Mouse (Mus musculus) forebrain, embryonic 14.5 days (tissue): ENCODE data around the gene Gpr27. TPM values are rescaled to one million over a fixed set of nuclear protein-coding genes. Genes with fewer than 3 reads are reported as not detected.

Source experiments
- ATAC-seq: fragments of 200-750 bp; cut with Nextera tagmentation; 2 replicates; pipeline ENCODE4 v1.8.0; 2017; ENCODE audit warnings: mild to moderate bottlenecking, moderate library complexity
- DNase-seq: peaks from one replicate; pipeline ENCODE4 v3.0.0-alpha.2; 2015; ENCODE audit warnings: low spot score
- H3K27ac ChIP-seq: fragments of 300-500 bp; sonication (generic); 2 replicates; pipeline ENCODE4 v1.5.1; 2014; ENCODE audit warnings: low read depth, mild to moderate bottlenecking, control low read depth, low read length, moderate library complexity
- H3K27me3 ChIP-seq: fragments of 300-500 bp; sonication (generic); replicated peaks from 2 replicates; pipeline ENCODE4 v1.6.1; 2014; ENCODE audit warnings: low read length, control low read depth, mixed read lengths; ENCODE audit not compliant: control insufficient read depth, insufficient read depth
- H3K36me3 ChIP-seq: fragments of 300-500 bp; sonication (generic); 2 replicates; pipeline ENCODE4 v1.6.1; 2014; ENCODE audit warnings: low read length, control low read depth; ENCODE audit not compliant: control insufficient read depth, insufficient read depth
- H3K4me1 ChIP-seq: fragments of 300-500 bp; sonication (generic); 2 replicates; pipeline ENCODE4 v1.6.1; 2014; ENCODE audit warnings: antibody characterized with exemption, low read length, control low read depth; ENCODE audit not compliant: control insufficient read depth, insufficient read depth
- H3K4me2 ChIP-seq: fragments of 300-500 bp; sonication (generic); 2 replicates; pipeline ENCODE4 v1.6.1; 2014; ENCODE audit warnings: mild to moderate bottlenecking, control low read depth, low read length
- H3K4me3 ChIP-seq: fragments of 300-500 bp; sonication (generic); 2 replicates; pipeline ENCODE4 v1.5.1; 2014; ENCODE audit warnings: low read depth, low read length, control low read depth
- H3K9ac ChIP-seq: fragments of 300-500 bp; sonication (generic); 2 replicates; pipeline ENCODE4 v1.6.1; 2014; ENCODE audit warnings: mild to moderate bottlenecking, low read length, control low read depth, moderate library complexity
- H3K9me3 ChIP-seq: fragments of 300-500 bp; sonication (generic); replicated peaks from 2 replicates; pipeline ENCODE4 v1.6.1; 2016; ENCODE audit warnings: low read length, control low read depth, mixed read lengths; ENCODE audit not compliant: control insufficient read depth
- WGBS: fragments of 180-500 bp; shearing (Covaris S2); extraction: QIAGEN DNeasy Blood & Tissue Kit; methylation state at CpG from one replicate; pipeline ENCODE4 v1.1.7; 2014; 5-methylcytosine and 5-hydroxymethylcytosine counted together
- polyA plus RNA-seq: library from polyadenylated mRNA; unstranded; fragments of >200 nt; fragmentation: Nextera tagmentation; extraction: Ambion mirVana; gene quantifications from 2 replicates; pipeline ENCODE4 v1.2.1, GENCODE M21; 2014

The Gpr27 gene
- polyA plus RNA-seq, 1 experiment from 2014 or later, result 14.7 TPM

GRCm38 (mm10) chr6:99655488-99655887 is 37.0 kb upstream of the Gpr27 start:
- H3K9me3 ChIP-seq, result no peaks in the 10 kb centered on the region
- WGBS, result 64% methylated on average over 7 of the region's 7 CpGs
- DNase-seq (no peak), ATAC-seq (no peak)
- no peaks in the 10 kb centered on the region for H3K4me1 ChIP-seq
- H3K4me3 ChIP-seq, result no peak overlapping the region
- H3K9ac ChIP-seq, result no peak overlapping the region
- no peaks in the 10 kb centered on the region for H3K36me3 ChIP-seq
- H3K27me3 ChIP-seq, result no peaks in the 10 kb centered on the region
- H3K4me2 ChIP-seq, result no peak overlapping the region
- H3K27ac ChIP-seq, result no peak overlapping the region

DNA sequence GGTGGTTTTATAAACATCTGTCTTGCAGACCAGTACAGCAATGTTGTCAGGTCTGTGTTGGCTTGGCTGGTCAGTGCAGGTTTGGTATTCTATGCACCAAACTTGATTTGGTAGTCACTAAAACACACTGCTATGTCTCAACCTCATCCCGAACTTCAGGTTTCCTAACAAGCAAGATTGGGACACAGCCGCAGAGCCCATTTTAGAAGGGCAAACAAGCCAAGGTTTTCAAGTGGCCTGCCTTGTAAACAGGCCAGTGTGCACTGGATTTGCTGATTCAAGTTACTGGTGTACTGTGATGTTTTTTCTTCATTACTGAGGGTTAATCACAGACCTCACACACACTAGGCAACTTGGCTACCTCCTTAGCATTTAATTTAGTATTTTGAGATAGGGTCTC is 36.4 kb upstream of the Gpr27 start:
- Histone ChIP-seq H3K27ac (no peak overlapping the region), H3K36me3 (no peaks in the 10 kb centered on the region), H3K4me1 (no peaks in the 10 kb centered on the region), H3K9me3 (no peaks in the 10 kb centered on the region), H3K27me3 (no peaks in the 10 kb centered on the region), H3K4me2 (no peak overlapping the region), H3K9ac (no peak overlapping the region), H3K4me3 (no peak overlapping the region)
- DNase-seq, result no peak
- ATAC-seq, result no peak
- 99% methylated on average over 2 of the region's 2 CpGs for WGBS

GRCm38 (mm10) chr6:99658586-99658985 is 33.9 kb upstream of the Gpr27 start:
- H3K27ac ChIP-seq, result no peak overlapping the region
- no peak overlapping the region for H3K4me3 ChIP-seq
- DNase-seq (no peak), ATAC-seq (no peak)
- H3K9ac ChIP-seq, result no peak overlapping the region
- no peak overlapping the region for H3K4me2 ChIP-seq
- H3K27me3 ChIP-seq, result no peaks in the 10 kb centered on the region
- no peaks in the 10 kb centered on the region for H3K36me3 ChIP-seq
- 82% methylated on average over 10 of the region's 10 CpGs for WGBS
- H3K4me1 ChIP-seq, result no peaks in the 10 kb centered on the region
- no peaks in the 10 kb centered on the region for H3K9me3 ChIP-seq

DNA sequence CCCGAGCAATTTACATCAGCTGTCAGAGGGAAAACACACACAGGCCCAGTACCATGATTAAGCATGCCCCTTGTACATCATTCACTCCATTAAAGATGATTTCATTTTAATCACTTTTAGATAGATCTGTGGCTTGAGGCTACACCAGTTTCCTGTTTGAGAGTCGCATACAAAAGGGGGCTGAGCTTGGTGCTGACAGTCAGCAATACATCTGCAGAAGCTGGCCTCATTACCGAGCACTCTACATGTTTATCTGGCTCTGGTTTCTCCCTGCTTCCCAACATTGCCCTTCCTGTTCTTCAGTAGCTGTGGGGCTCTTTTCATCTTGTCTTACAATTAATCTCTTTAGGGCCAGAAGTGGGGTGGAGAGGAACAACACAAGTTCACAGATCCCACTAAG is 32.0 kb upstream of the Gpr27 start:
- H3K27me3 ChIP-seq, result no peaks in the 10 kb centered on the region
- H3K4me1 ChIP-seq, result no peaks in the 10 kb centered on the region; the same call in 1 of the 2 replicates
- ATAC-seq (no peak), DNase-seq (no peak)
- H3K4me2 ChIP-seq, result no peak overlapping the region
- H3K27ac ChIP-seq, result peak overlapping the region; percentile 14; the same call in 1 of the 2 replicates
- no peaks in the 10 kb centered on the region for H3K36me3 ChIP-seq
- H3K9ac ChIP-seq, result no peak overlapping the region
- H3K4me3 ChIP-seq, result no peak overlapping the region
- WGBS, result 62% methylated on average over 3 of the region's 3 CpGs
- H3K9me3 ChIP-seq, result no peaks in the 10 kb centered on the region

DNA sequence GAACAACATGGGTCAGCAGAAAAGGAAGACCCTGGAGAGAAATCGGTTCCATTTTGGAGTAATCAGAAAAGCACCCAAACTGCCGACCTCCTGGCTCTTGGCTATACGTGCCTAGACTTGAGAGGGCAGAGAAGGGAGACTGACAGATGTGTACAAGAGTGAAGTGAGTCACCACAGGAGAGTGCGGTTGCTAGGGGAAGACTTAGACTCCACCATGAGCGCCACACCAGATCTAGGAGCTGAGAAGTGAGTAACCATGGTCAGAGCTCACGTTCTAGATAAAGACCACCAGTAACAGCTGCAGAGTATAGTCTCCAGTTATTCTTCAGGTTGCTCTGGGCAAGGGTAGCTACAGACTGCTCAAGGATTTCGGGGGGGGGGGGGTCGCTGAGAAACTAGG is 29.2 kb upstream of the Gpr27 start:
- no peaks in the 10 kb centered on the region for H3K36me3 ChIP-seq
- H3K4me1 ChIP-seq, result peaks cover 11% of the 10 kb centered on the region; the same call in 1 of the 2 replicates
- no peak overlapping the region for H3K27ac ChIP-seq
- no peak for ATAC-seq
- no peak overlapping the region for H3K4me3 ChIP-seq
- H3K27me3 ChIP-seq, result no peaks in the 10 kb centered on the region
- no peak for DNase-seq
- no peaks in the 10 kb centered on the region for H3K9me3 ChIP-seq
- no peak overlapping the region for H3K9ac ChIP-seq
- no peak overlapping the region for H3K4me2 ChIP-seq
- 77% methylated on average over 8 of the region's 8 CpGs for WGBS

DNA sequence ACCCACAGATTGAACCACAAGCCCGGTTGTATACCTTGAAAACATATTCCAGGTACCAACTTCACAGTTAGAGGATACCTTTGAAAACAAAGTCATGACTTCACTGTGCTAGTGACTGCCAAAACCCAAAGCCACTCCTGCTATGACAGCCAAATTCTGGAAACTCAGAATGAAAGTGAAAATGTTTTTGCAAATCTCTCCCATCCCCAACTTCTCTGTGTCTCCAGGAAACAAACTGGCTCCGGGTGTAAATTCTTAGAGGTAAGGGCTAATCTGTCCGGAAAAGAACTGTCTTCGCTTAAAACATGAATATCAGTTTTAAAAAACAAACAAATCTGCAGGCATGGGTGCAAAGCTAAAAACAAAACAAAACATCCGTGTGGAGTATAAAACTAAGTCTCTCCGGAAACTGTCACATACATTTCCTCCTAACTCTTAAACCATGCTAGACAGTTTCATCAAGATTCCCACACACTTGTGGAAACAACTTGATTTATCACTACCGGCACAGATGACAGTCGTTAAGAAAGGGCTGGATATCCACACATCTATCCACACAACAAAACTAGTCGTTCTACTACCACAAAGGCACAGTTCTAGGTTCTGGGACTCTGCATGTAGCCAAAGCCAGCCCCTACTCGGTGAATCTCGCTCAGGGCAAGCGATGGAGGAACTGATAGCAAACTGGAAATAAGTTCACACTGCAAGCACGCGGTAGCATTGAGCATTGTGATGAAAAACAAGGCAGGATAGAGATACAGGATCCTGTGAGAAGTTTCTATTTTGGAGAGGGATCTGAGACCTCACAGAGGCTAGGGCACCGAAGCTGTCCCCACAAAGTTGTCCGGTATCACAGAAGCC is 26.8 kb upstream of the Gpr27 start:
- H3K27me3 ChIP-seq, result no peaks in the 10 kb centered on the region
- peak overlapping the region; percentile 91 for H3K4me2 ChIP-seq
- H3K4me1 ChIP-seq, result peaks cover 29% of the 10 kb centered on the region
- DNase-seq (no peak), ATAC-seq (no peak)
- H3K27ac ChIP-seq, result no peak overlapping the region
- 36% methylated on average over 16 of the region's 16 CpGs for whole genome bisulfite sequencing
- H3K9ac ChIP-seq, result peak overlapping the region; percentile 90
- H3K9me3 ChIP-seq, result no peaks in the 10 kb centered on the region
- no peaks in the 10 kb centered on the region for H3K36me3 ChIP-seq
- H3K4me3 ChIP-seq, result peak overlapping the region; percentile 73

- Histone ChIP-seq H3K27me3 (no peaks in the 10 kb centered on the region), H3K9ac (peak within 1 kb of the TSS; percentile 90), H3K4me3 (peak within 1 kb of the TSS; percentile 73), H3K9me3 (no peaks in the 10 kb centered on the region), H3K36me3 (no peaks in the 10 kb centered on the region), H3K27ac (peak within 1 kb of the TSS; percentile 67), H3K4me1 (peaks cover 34% of the 10 kb centered on the region), H3K4me2 (peak within 1 kb of the TSS; percentile 91)
- DNase-seq (peak; percentile 40), ATAC-seq (peak; percentile 41)
- under 1% methylated on average over 43 of the region's 75 CpGs for WGBS
Observed at GRCm38 (mm10) chr6:99666318-99667171, 25.9 kb upstream of the Gpr27 start, which contains the start of the genes Eif4e3 and Gm20696. Gene Eif4e3, minus strand, starts transcription at chr6:99666771. Gene Gm20696, minus strand, starts transcription at chr6:99666797.

GRCm38 (mm10) chr6:99667290-99667689 is 25.2 kb upstream of the Gpr27 start:
- H3K4me3 ChIP-seq, result peak overlapping the region; percentile 73
- peaks cover 34% of the 10 kb centered on the region for H3K4me1 ChIP-seq
- no peaks in the 10 kb centered on the region for H3K9me3 ChIP-seq
- peak overlapping the region; percentile 67; the same call in 1 of the 2 replicates for H3K27ac ChIP-seq
- H3K27me3 ChIP-seq, result no peaks in the 10 kb centered on the region
- peak overlapping the region; percentile 90; the same call in 1 of the 2 replicates for H3K9ac ChIP-seq
- 52% methylated on average over 8 of the region's 8 CpGs for whole genome bisulfite sequencing
- no peak for ATAC-seq
- H3K36me3 ChIP-seq, result no peaks in the 10 kb centered on the region
- no peak for DNase-seq
- H3K4me2 ChIP-seq, result peak overlapping the region; percentile 91
